Mouse (Mus musculus) limb, embryonic 10.5 days (tissue): Measurements from ENCODE around the gene Serpinb3b. TPM values are rescaled to one million over a fixed set of nuclear protein-coding genes. Genes with fewer than 3 reads are reported as not detected.
"Not testable (repeated sequence)": the region's sequence is repeated elsewhere in the genome, so short reads cannot be mapped to it uniquely, and the experiment has no call there.

Experiments
- DNase-seq: peaks from one replicate; pipeline ENCODE4 v3.0.0-alpha.2; 2017; ENCODE audit warnings: low spot score
- H3K27ac ChIP-seq: fragments of 300-500 bp; sonication (generic); 2 replicates; pipeline ENCODE4 v1.5.1; 2016; ENCODE audit warnings: mild to moderate bottlenecking
- H3K27me3 ChIP-seq: fragments of 300-500 bp; sonication (generic); 2 replicates; pipeline ENCODE4 v1.6.1; 2016; ENCODE audit warnings: low read depth, mild to moderate bottlenecking; ENCODE audit not compliant: poor library complexity, severe bottlenecking
- H3K36me3 ChIP-seq: fragments of 300-500 bp; sonication (generic); 2 replicates; pipeline ENCODE4 v1.6.1; 2016; ENCODE audit warnings: mild to moderate bottlenecking, moderate library complexity
- H3K4me1 ChIP-seq: fragments of 300-500 bp; sonication (generic); 2 replicates; pipeline ENCODE4 v1.6.1; 2016
- H3K4me3 ChIP-seq: fragments of 300-500 bp; sonication (generic); 2 replicates; pipeline ENCODE4 v1.5.1; 2016; ENCODE audit warnings: mild to moderate bottlenecking, moderate library complexity
- H3K9me3 ChIP-seq: fragments of 300-500 bp; sonication (generic); replicated peaks from 2 replicates; pipeline ENCODE4 v1.6.1; 2016; ENCODE audit warnings: mild to moderate bottlenecking
- WGBS: fragments of 180-500 bp; shearing (Covaris S2); methylation state at CpG from one replicate; pipeline ENCODE4 v1.1.7; 2016; 5-methylcytosine and 5-hydroxymethylcytosine counted together
- polyA plus RNA-seq: library from polyadenylated mRNA; unstranded; fragments of >200 nt; fragmentation: Nextera tagmentation; extraction: Ambion mirVana; gene quantifications from 2 replicates; pipeline ENCODE4 v1.2.1, GENCODE M21; 2016

Serpinb3b gene
- not detected in 2 replicates for polyA plus RNA-seq

DNA sequence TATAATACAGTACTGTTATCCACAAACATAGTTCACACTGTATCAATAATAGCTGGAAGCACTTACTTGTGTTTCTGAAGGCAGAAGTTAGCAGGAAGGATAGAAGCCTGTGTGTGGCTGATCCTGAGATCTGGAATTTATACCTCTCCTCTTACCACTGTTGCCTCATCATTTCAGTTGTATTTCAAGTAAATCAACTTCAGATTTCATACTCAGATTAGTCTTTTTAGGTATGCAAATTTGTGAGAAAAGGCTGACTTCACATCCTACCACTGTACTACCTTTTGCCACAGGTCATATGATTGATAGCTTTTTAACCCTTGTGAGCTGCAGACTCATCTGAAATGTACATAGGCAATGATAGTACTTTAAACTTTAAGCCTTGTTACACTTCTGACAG, at the start of gene Serpinb3b, which contains the start of gene Serpinb3c:
TSS of gene Serpinb3b (minus strand) at position 101 of the 400 bp plus-strand sequence.
TSS of gene Serpinb3c (minus strand) at position 111 of the 400 bp plus-strand sequence.
- not testable (repeated sequence) for H3K4me3 ChIP-seq, H3K27me3 ChIP-seq, H3K36me3 ChIP-seq, DNase-seq, H3K9me3 ChIP-seq, H3K4me1 ChIP-seq, H3K27ac ChIP-seq

DNA sequence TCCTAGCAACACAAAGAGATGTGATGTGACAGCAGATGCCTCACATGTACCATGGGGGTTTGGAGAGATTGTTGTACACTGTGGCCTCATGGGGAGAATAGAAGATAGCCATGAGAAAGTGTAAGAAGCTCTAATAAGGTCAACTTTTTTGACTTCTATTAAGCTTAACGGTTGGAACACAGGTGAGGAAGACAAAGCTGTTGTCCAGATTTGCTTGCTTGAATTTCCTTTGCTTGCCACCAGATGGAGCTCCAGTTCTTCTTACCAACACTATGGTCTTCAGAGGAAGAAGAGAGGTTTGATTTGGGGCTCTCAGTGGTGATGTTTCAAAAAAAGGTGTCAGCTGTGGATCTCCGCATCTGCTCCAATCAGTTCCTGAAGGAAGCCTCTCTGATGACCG, 35.0 kb downstream of the Serpinb3b start:
- WGBS: 43% methylated on average over 3 of the region's 3 CpGs
- H3K27me3 ChIP-seq, DNase-seq: not testable (repeated sequence)

DNA sequence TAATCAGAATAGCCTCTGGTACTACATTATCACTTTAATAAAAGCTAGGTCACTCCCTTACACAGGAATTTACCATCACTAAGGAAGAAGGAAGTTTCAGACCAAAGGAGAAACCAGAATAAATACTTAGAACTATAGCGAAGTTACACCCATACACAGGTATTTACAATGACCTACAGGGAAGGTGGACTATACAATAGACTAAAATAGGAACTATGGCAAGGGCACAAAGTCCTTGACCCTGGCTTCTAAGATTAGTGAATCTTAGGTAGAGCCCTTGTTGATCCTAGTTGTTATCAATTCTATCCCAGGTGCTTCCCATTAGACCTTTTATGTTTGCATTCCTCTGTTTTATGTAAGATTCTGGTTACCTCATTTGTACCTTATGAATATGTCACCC, 60.9 kb downstream of the Serpinb3b start:
- H3K27me3 ChIP-seq, DNase-seq, H3K9me3 ChIP-seq, H3K36me3 ChIP-seq, H3K4me3 ChIP-seq, H3K27ac ChIP-seq, H3K4me1 ChIP-seq: not testable (repeated sequence)
- WGBS: 97% methylated on average over 1 of the region's 1 CpGs

More for the DNA sequence above, 35.0 kb downstream of the Serpinb3b start:
- not testable (repeated sequence) for H3K4me1 ChIP-seq, H3K27ac ChIP-seq, H3K4me3 ChIP-seq, H3K9me3 ChIP-seq, H3K36me3 ChIP-seq

DNA sequence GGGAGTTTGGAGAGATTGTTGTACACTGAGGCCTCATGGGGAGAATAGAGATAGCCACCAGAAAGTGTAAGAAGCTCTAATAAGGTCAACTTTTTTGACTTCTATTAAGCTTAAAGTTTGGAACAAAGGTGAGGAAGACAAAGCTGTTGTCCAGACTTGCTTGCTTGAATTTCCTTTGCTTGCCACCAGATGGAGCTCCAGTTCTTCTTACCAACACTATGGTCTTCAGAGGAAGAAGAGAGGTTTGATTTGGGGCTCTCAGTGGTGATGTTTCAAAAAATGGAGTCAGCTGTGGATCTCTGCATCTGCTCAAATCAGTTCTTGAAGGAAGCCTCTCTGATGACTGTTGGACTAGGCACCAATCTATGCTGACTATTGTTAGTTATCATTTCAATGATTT, 150.7 kb downstream of the Serpinb3b start:
- not testable (repeated sequence) for DNase-seq, H3K4me3 ChIP-seq, H3K27me3 ChIP-seq, H3K27ac ChIP-seq, H3K4me1 ChIP-seq, H3K36me3 ChIP-seq, H3K9me3 ChIP-seq

Other genes starting within 250 kb of the Serpinb3b start
- not detected in 2 replicates for gene Serpinb3a, start 226.1 kb downstream of the Serpinb3b start, polyA plus RNA-seq
- not detected in 2 replicates for gene Serpinb3d, start 194.9 kb downstream of the Serpinb3b start, polyA plus RNA-seq
- gene Serpinb3c, start within 50 bp of the Serpinb3b start, polyA plus RNA-seq: not detected in 2 replicates
- not detected in 2 replicates for gene Serpinb11, start 82.8 kb upstream of the Serpinb3b start, polyA plus RNA-seq
- gene Serpinb7, start 121.3 kb upstream of the Serpinb3b start, polyA plus RNA-seq: not detected in 2 replicates
- gene Serpinb2, start 233.1 kb upstream of the Serpinb3b start, polyA plus RNA-seq: 0.13 TPM in 1 of 2 replicates, not detected in the other